Mouse (Mus musculus): Measurements from ENCODE around the gene Rps6kb1. TPM values are rescaled to one million over a fixed set of nuclear protein-coding genes. Genes with fewer than 3 reads are reported as not detected.

Rps6kb1 gene
- polyA plus RNA-seq (2015; fragmentation: Illumina TruSeq; extraction: RNeasy Lipid Tissue Mini Kit (QIAGEN cat#74804); ENCODE audit: insufficient read depth, low replicate concordance), result 57.9 TPM

DNA sequence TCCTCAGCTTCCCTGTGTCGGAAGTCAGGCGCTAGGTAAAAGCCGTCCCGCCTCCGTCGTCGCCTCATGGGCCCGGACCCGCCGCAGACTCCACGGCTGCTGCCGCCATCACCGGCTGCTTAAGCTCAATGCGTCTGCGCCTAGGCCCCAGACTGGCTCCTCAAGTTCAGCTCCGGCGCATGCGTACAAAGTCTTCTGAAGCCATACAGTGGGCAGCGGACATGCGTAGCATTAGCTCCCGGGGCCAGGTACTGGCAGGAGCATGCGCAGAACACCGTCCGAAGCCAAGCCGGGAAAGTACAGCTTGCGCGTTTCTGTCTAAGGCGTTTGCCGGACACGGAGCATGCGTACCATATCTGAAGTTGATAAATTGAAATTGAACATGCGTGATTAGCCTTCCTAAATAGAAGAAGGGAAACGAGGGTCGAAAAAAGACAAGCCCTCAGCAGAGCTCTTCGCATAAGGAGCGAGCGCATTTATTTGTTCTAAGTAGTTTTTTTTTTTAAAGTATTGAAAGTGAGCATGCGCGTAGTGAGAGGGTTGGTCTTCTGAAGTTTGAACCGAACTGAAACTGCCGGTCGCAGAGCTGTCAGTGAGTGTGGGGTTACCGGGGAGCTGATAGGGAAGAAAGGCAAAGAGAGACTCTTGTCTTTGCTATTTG lies at the start of gene Rps6kb1, which contains the start of gene Tubd1:
Gene Rps6kb1, minus strand, starts transcription at position 167 of the 661 bp plus-strand sequence.
Gene Tubd1, plus strand, starts transcription at position 353 of the 661 bp plus-strand sequence.

DNA sequence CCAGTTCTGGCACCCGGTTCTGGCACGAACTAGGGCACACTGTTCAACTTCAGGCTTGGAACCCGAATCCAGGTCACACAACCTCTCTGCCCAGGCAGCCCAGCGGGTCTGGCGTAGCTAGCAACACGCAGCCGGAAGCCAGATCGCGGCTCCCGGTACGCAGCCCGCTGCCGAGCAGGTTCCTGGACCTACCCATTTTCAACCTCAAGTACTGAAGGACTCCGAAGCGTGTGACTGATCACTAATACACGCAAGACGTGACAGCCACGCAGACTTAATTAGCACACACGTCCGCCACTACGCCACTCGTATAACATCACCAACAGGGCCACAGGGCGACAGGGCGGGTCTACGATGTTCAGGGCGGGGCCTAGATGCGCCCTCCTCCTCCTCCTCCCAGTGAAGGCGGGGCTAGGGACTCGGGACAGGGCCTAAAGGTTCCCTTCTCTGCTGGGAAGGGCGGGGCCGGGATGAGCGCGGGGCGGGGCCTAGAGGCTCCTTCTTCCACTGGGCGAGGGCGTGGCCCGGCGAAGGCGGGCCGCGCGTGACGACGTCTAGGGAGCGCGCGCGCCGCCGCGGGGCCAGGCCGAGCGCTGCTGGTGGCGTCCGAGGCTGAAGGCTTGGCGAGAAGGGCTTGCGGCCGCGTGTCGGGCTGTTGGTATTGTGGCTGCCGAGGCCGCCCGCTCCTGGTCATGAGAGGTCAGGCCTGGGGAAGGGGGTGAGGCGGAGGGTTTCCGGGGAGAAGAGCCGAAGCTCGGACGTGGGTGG lies 60.3 kb downstream of the Rps6kb1 start, which contains the start of gene Rnft1:
Gene Rnft1, plus strand, starts transcription at position 557 of the 768 bp plus-strand sequence.

Other genes with a start within 250 kb of the Rps6kb1 start
- 92.9 TPM for gene Med13, start 187.2 kb downstream of the Rps6kb1 start, polyA plus RNA-seq (2015; fragmentation: Illumina TruSeq; extraction: RNeasy Lipid Tissue Mini Kit (QIAGEN cat#74804); ENCODE audit: insufficient read depth, low replicate concordance)
- gene Rnft1, start 60.1 kb downstream of the Rps6kb1 start, polyA plus RNA-seq (2015; fragmentation: Illumina TruSeq; extraction: RNeasy Lipid Tissue Mini Kit (QIAGEN cat#74804); ENCODE audit: insufficient read depth, low replicate concordance), result 37.6 TPM
- gene Tubd1, start 186 bp upstream of the Rps6kb1 start, polyA plus RNA-seq (2015; fragmentation: Illumina TruSeq; extraction: RNeasy Lipid Tissue Mini Kit (QIAGEN cat#74804); ENCODE audit: insufficient read depth, low replicate concordance), result 12.6 TPM
- gene Vmp1, start 139.0 kb upstream of the Rps6kb1 start, polyA plus RNA-seq (2015; fragmentation: Illumina TruSeq; extraction: RNeasy Lipid Tissue Mini Kit (QIAGEN cat#74804); ENCODE audit: insufficient read depth, low replicate concordance), result 163 TPM
- gene Ptrh2, start 139.2 kb upstream of the Rps6kb1 start, polyA plus RNA-seq (2015; fragmentation: Illumina TruSeq; extraction: RNeasy Lipid Tissue Mini Kit (QIAGEN cat#74804); ENCODE audit: insufficient read depth, low replicate concordance), result 16.7 TPM
- gene Cltc, start 212.8 kb upstream of the Rps6kb1 start, polyA plus RNA-seq (2015; fragmentation: Illumina TruSeq; extraction: RNeasy Lipid Tissue Mini Kit (QIAGEN cat#74804); ENCODE audit: insufficient read depth, low replicate concordance), result 214 TPM

Data from spleen, adult 10 weeks (tissue).